ENCODE assay signal across 16 mouse cellular contexts in the genomic region with DNA sequence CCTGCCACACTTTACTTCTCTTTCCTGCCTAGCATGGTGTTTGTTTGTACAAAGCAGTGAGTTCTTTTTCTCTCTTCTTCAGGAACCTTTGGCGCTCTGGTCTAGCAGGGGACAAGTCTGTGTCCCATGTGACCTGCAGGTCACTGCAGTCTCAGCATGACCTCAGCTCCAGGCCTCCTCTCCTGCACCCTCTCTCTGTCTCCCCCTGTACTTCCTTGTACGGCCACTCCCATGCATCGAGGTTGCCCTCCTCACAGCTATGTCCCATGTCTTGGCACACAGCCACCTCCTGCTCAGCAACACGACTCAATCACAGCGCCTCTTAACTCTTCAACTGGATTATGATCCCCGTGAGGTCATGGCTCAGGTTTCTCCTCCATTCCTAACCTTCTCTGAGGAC. TPM values are rescaled to one million over a fixed set of nuclear protein-coding genes. Genes with fewer than 3 reads are reported as not detected.
DNase-seq lines count a peak whose midpoint lies in the region; ATAC-seq and TF ChIP-seq lines count a peak whose summit lies in the region.
"Had no signal": no experiment of that assay in that cellular context is flagged by ENCODE, and none has a peak within 500 bp of the region (broad histone marks: within the 10 kb centered on the region; RNA-seq: fewer than 3 reads in every experiment).

No protein-coding gene starts in this region.

- no peak for TF ChIP-seq CTCF in kidney, adult 2 months (conservative IDR thresholded peaks at IDR 0.05; ENCODE audit: insufficient read depth, insufficient read length, low read depth, low read length)
- TF ChIP-seq CTCF in lung, adult 2 months (IDR thresholded peaks at IDR 0.05; ENCODE audit: insufficient read depth, low read length), result no peak
- TF ChIP-seq CTCF in intestine, postnatal 0 days (IDR thresholded peaks at IDR 0.05; ENCODE audit: low read depth), result peak; percentile 47
- TF ChIP-seq CTCF in stomach, postnatal 0 days (IDR thresholded peaks at IDR 0.05; ENCODE audit: low read depth), result no peak

- no peak for TF ChIP-seq POLR2A in kidney, adult 2 months (IDR thresholded peaks at IDR 0.05; ENCODE audit: low read depth, low read length)
- TF ChIP-seq POLR2A in lung, adult 2 months (IDR thresholded peaks at IDR 0.05; ENCODE audit: borderline replicate concordance, extremely low read depth, low read depth, low read length), result no peak

- no peak overlapping the region for H3K27ac ChIP-seq in kidney, adult 2 months (ENCODE audit: insufficient read depth, low read depth, low read length)
- H3K27ac ChIP-seq in kidney, embryonic 14.5 days (ENCODE audit: low read depth, low read length), result no peak overlapping the region
- H3K27ac ChIP-seq in lung, embryonic 16.5 days (ENCODE audit: low read length), result no peak overlapping the region
- H3K27ac ChIP-seq in intestine, postnatal 0 days (ENCODE audit: low read depth, low read length), result peak overlapping the region; percentile 46; the same call in 1 of the 2 replicates
- H3K27ac ChIP-seq in stomach, postnatal 0 days (replicated peaks), result no peak overlapping the region
- H3K27ac ChIP-seq in forebrain, embryonic 14.5 days (ENCODE audit: low read depth, low read length), result no peak overlapping the region
- H3K27ac ChIP-seq: forebrain, embryonic 12.5 days; limb, embryonic 12.5 days; liver, embryonic 14.5 days had no signal

- H3K9ac ChIP-seq in kidney, embryonic 14.5 days (ENCODE audit: low read depth, low read length), result no peak overlapping the region
- no peak overlapping the region for H3K9ac ChIP-seq in lung, embryonic 16.5 days (ENCODE audit: low read length)
- H3K9ac ChIP-seq in intestine, postnatal 0 days (ENCODE audit: low read depth, low read length), result no peak overlapping the region
- no peak overlapping the region for H3K9ac ChIP-seq in stomach, postnatal 0 days (ENCODE audit: low read length)
- no peak overlapping the region for H3K9ac ChIP-seq in forebrain, embryonic 14.5 days (ENCODE audit: low read length)
- H3K9ac ChIP-seq: forebrain, embryonic 12.5 days; limb, embryonic 12.5 days; liver, embryonic 14.5 days had no signal

- no peaks in the 10 kb centered on the region for H3K9me3 ChIP-seq in kidney, embryonic 14.5 days (ENCODE audit: control insufficient read depth, low read length)
- H3K9me3 ChIP-seq in lung, embryonic 16.5 days (ENCODE audit: control insufficient read depth, low read length), result no peaks in the 10 kb centered on the region
- no peaks in the 10 kb centered on the region for H3K9me3 ChIP-seq in intestine, postnatal 0 days (ENCODE audit: control insufficient read depth)
- H3K9me3 ChIP-seq in stomach, postnatal 0 days (ENCODE audit: control insufficient read depth, low read length), result no peaks in the 10 kb centered on the region
- H3K9me3 ChIP-seq in forebrain, embryonic 14.5 days (replicated peaks; ENCODE audit: control insufficient read depth, low read length), result no peaks in the 10 kb centered on the region
- H3K9me3 ChIP-seq: forebrain, embryonic 12.5 days; limb, embryonic 12.5 days had no signal

- DNase-seq in kidney, adult 2 months, result peak; percentile 8
- DNase-seq in lung, adult 2 months, result no peak
- peak; percentile 54 for DNase-seq in stomach, postnatal 0 days (ENCODE audit: low spot score)
- no peak for DNase-seq in forebrain, embryonic 14.5 days (ENCODE audit: low spot score)
- DNase-seq: adrenal gland, adult 2 months; cerebellum, adult 8-10 months; lung, postnatal 36 days; right cerebral cortex, postnatal 4 days; thymus, postnatal 25 days had no signal

- ATAC-seq in kidney, embryonic 14.5 days (ENCODE audit: low FRiP score, low TSS enrichment), result no peak
- peak; percentile 38; the same call in 1 of the 2 replicates for ATAC-seq in lung, embryonic 16.5 days (ENCODE audit: low read depth)
- peak; percentile 96 for ATAC-seq in intestine, postnatal 0 days
- peak; percentile 83 for ATAC-seq in stomach, postnatal 0 days (ENCODE audit: low FRiP score, low TSS enrichment)
- ATAC-seq in forebrain, embryonic 14.5 days, result no peak

- WGBS in kidney, adult 2 months, result 42% methylated on average over 6 of the region's 6 CpGs
- WGBS in kidney, embryonic 14.5 days, result 41% methylated on average over 6 of the region's 6 CpGs
- 36% methylated on average over 6 of the region's 6 CpGs for WGBS in lung, embryonic 16.5 days
- WGBS in lung, adult 2 months, result 40% methylated on average over 6 of the region's 6 CpGs
- WGBS in intestine, postnatal 0 days, result 29% methylated on average over 6 of the region's 6 CpGs
- 44% methylated on average over 6 of the region's 6 CpGs for WGBS in stomach, postnatal 0 days
- WGBS in forebrain, embryonic 14.5 days, result 75% methylated on average over 6 of the region's 6 CpGs

- no peak overlapping the region for H3K4me3 ChIP-seq in kidney, adult 2 months (ENCODE audit: insufficient read depth, low read depth, low read length)
- no peak overlapping the region for H3K4me3 ChIP-seq in kidney, embryonic 14.5 days (ENCODE audit: low read length)
- no peak overlapping the region for H3K4me3 ChIP-seq in lung, embryonic 16.5 days (ENCODE audit: low read length)
- no peak overlapping the region for H3K4me3 ChIP-seq in lung, adult 2 months (replicated peaks; ENCODE audit: extremely low read depth, low read depth, low read length)
- H3K4me3 ChIP-seq in intestine, postnatal 0 days (ENCODE audit: low read depth, low read length), result no peak overlapping the region
- H3K4me3 ChIP-seq in stomach, postnatal 0 days (ENCODE audit: low read depth, low read length), result no peak overlapping the region
- H3K4me3 ChIP-seq in forebrain, embryonic 14.5 days (ENCODE audit: low read depth, low read length), result no peak overlapping the region
- H3K4me3 ChIP-seq: forebrain, embryonic 12.5 days; limb, embryonic 12.5 days had no signal

- H3K4me2 ChIP-seq in kidney, embryonic 14.5 days (replicated peaks; ENCODE audit: low read depth, low read length), result no peak overlapping the region
- no peak overlapping the region for H3K4me2 ChIP-seq in lung, embryonic 16.5 days (ENCODE audit: low read depth, low read length)
- H3K4me2 ChIP-seq in intestine, postnatal 0 days (replicated peaks; ENCODE audit: low read depth), result no peak overlapping the region
- no peak overlapping the region for H3K4me2 ChIP-seq in stomach, postnatal 0 days (replicated peaks; ENCODE audit: low read depth)
- H3K4me2 ChIP-seq in forebrain, embryonic 14.5 days (ENCODE audit: low read length), result no peak overlapping the region
- H3K4me2 ChIP-seq: forebrain, embryonic 12.5 days; limb, embryonic 12.5 days; midbrain, embryonic 11.5 days had no signal

- no peaks in the 10 kb centered on the region for H3K27me3 ChIP-seq in kidney, adult 2 months (replicated peaks; ENCODE audit: control insufficient read depth, insufficient read depth, low read length)
- no peaks in the 10 kb centered on the region for H3K27me3 ChIP-seq in kidney, embryonic 14.5 days (ENCODE audit: control insufficient read depth, insufficient read depth, low read length)
- H3K27me3 ChIP-seq in lung, embryonic 16.5 days (ENCODE audit: control insufficient read depth, insufficient read depth, low read depth, low read length), result no peaks in the 10 kb centered on the region
- H3K27me3 ChIP-seq in intestine, postnatal 0 days (replicated peaks; ENCODE audit: control insufficient read depth, insufficient read depth, low read length), result no peaks in the 10 kb centered on the region
- H3K27me3 ChIP-seq in stomach, postnatal 0 days (ENCODE audit: control insufficient read depth, insufficient read depth, low read length), result no peaks in the 10 kb centered on the region
- H3K27me3 ChIP-seq in forebrain, embryonic 14.5 days (replicated peaks; ENCODE audit: control insufficient read depth, insufficient read depth, low read length), result no peaks in the 10 kb centered on the region
- H3K27me3 ChIP-seq: forebrain, embryonic 12.5 days; limb, embryonic 12.5 days had no signal

- H3K4me1 ChIP-seq in kidney, adult 2 months (ENCODE audit: control insufficient read depth, insufficient read depth, low read length), result no peaks in the 10 kb centered on the region
- peaks cover 12% of the 10 kb centered on the region; the same call in 1 of the 2 replicates for H3K4me1 ChIP-seq in kidney, embryonic 14.5 days (ENCODE audit: control insufficient read depth, insufficient read depth, low read length)
- H3K4me1 ChIP-seq in lung, embryonic 16.5 days (replicated peaks; ENCODE audit: control insufficient read depth, insufficient read depth, low read length), result peaks cover 2% of the 10 kb centered on the region; the same call in 1 of the 2 replicates
- no peaks in the 10 kb centered on the region for H3K4me1 ChIP-seq in lung, adult 2 months (ENCODE audit: control insufficient read depth, insufficient read depth, low read length)
- 0 out of 2 replicates have a peak, but pooled peaks cover 3% of the 10 kb centered on the region for H3K4me1 ChIP-seq in intestine, postnatal 0 days (replicated peaks; ENCODE audit: control insufficient read depth, insufficient read depth, low read length)
- no peaks in the 10 kb centered on the region for H3K4me1 ChIP-seq in stomach, postnatal 0 days (replicated peaks; ENCODE audit: control insufficient read depth, insufficient read depth)
- no peaks in the 10 kb centered on the region for H3K4me1 ChIP-seq in forebrain, embryonic 14.5 days (ENCODE audit: control insufficient read depth, insufficient read depth, low read length)
- H3K4me1 ChIP-seq: forebrain, embryonic 12.5 days had no signal

- H3K36me3 ChIP-seq in kidney, adult 2 months (ENCODE audit: control insufficient read depth, insufficient read depth, low read length), result no peaks in the 10 kb centered on the region
- no peaks in the 10 kb centered on the region for H3K36me3 ChIP-seq in kidney, embryonic 14.5 days (ENCODE audit: control insufficient read depth, insufficient read depth, low read length)
- H3K36me3 ChIP-seq in lung, embryonic 16.5 days (ENCODE audit: control insufficient read depth, insufficient read depth, low read length), result no peaks in the 10 kb centered on the region
- no peaks in the 10 kb centered on the region for H3K36me3 ChIP-seq in intestine, postnatal 0 days (ENCODE audit: control insufficient read depth, insufficient read depth)
- H3K36me3 ChIP-seq in stomach, postnatal 0 days (ENCODE audit: control insufficient read depth, insufficient read depth, low read length), result no peaks in the 10 kb centered on the region
- H3K36me3 ChIP-seq in forebrain, embryonic 14.5 days (ENCODE audit: control insufficient read depth, insufficient read depth, low read length), result 0 out of 2 replicates have a peak, but pooled peaks cover 4% of the 10 kb centered on the region
- H3K36me3 ChIP-seq: forebrain, embryonic 12.5 days; limb, embryonic 12.5 days had no signal

- TF ChIP-seq EP300 in stomach, postnatal 0 days (optimal IDR thresholded peaks at IDR 0.05), result no peak

RNA-seq across cellular contexts. Expression of gene Tiam2, which starts 26.9 kb away (rescaled TPM):
- 1.1 and 1.2 TPM in 2 replicates for polyA plus RNA-seq in kidney, adult 2 months (2012; rRNA removed)
- polyA plus RNA-seq in kidney, embryonic 14.5 days (2014; fragmentation: Nextera tagmentation; extraction: Ambion mirVana), result 3.0 and 4.5 TPM in 2 replicates
- polyA plus RNA-seq in lung, embryonic 16.5 days (2015; fragmentation: Nextera tagmentation; extraction: Ambion mirVana), result 6.0 TPM in 2 replicates
- 0.80 and 1.3 TPM in 2 replicates for polyA plus RNA-seq in lung, adult 2 months (2012; rRNA removed)
- 1.9 and 2.1 TPM in 2 replicates for polyA plus RNA-seq in intestine, postnatal 0 days (2015; fragmentation: Nextera tagmentation; extraction: Ambion mirVana)
- 1.2 and 1.6 TPM in 2 replicates for polyA plus RNA-seq in stomach, postnatal 0 days (2015; fragmentation: Nextera tagmentation; extraction: Ambion mirVana)
- 81.3 and 106 TPM in 2 replicates for polyA plus RNA-seq in forebrain, embryonic 14.5 days (2014; fragmentation: Nextera tagmentation; extraction: Ambion mirVana)

Comparison
In these comparisons a context has a peak if more than half of its experiments do, and no peak if none do; other contexts are left out.
1. DNase-seq: peak in kidney, adult 2 months (single experiment) and stomach, postnatal 0 days (single experiment); none in lung, adult 2 months (single experiment) and forebrain, embryonic 14.5 days (single experiment).
2. ATAC-seq: peak in lung, embryonic 16.5 days (single experiment), intestine, postnatal 0 days (single experiment) and stomach, postnatal 0 days (single experiment); none in kidney, embryonic 14.5 days (single experiment) and forebrain, embryonic 14.5 days (single experiment).
3. RNA of gene Tiam2, which starts 26.9 kb away (polyA plus RNA-seq): 81.3 to 106 TPM in forebrain, embryonic 14.5 days; 6.0 TPM in lung, embryonic 16.5 days, 3.0 to 4.5 TPM in kidney, embryonic 14.5 days, 1.9 to 2.1 TPM in intestine, postnatal 0 days, 0.80 to 1.3 TPM in lung, adult 2 months, 1.1 to 1.2 TPM in kidney, adult 2 months and 1.2 to 1.6 TPM in stomach, postnatal 0 days; every median in the first group is over 10 times any median in the second.